Mouse (Mus musculus): ENCODE measurements around the gene Pdcd4.
"Not testable (repeated sequence)": the region's sequence is repeated elsewhere in the genome, so short reads cannot be mapped to it uniquely, and the experiment has no call there.

Pdcd4 gene

GRCm38 (mm10) chr19:53945171-53946042 is 53.4 kb downstream of the Pdcd4 start:
- peak; percentile 18 to 21 for DNase-seq (ENCODE audit: low spot score in 2 of 2)

- no peak for DNase-seq (ENCODE audit: low spot score in 2 of 2)
Observed at GRCm38 (mm10) chr19:53957513-53957912, 65.5 kb downstream of the Pdcd4 start.

DNA sequence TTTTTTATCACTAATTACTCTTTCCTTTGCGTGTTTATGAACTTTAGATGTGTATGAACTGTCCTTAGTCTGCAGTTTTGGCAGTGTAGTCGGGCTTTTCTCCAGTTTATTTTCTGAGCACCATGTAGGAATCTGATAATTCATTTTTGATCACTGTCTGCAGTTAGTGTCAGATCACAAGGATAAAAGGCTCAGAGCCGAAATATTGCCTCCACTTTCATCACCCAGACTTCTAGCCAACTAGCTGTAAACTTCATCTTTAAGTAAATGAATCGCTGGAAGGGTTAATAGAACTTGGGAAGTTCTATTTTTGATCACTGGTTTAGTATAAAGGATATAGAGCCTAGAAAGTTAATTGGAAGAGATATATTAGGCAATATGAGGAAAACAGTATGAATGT is 70.5 kb downstream of the Pdcd4 start:
- no peak for DNase-seq (ENCODE audit: low spot score in 2 of 2)

DNA sequence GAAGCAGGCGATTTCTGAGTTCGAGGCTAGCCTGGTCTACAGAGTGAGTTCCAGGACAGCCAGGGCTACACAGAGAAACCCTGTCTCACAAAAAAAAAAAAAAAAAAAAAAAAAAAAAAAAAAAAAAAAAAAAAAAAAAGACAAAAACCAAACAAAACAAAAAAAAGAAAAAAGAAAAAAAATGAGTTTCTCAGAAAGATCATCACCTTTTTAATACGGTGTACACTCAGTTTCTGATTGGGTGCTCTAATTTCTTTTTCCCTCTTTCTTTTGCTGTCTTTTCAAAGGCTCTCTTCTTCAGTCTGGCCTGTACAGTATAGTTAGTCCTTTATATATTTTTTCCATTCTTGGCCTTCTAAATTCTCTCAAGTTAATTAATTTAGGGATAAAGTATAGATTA is 72.3 kb downstream of the Pdcd4 start:
- not testable (repeated sequence) for DNase-seq (ENCODE audit: low spot score in 2 of 2)

GRCm38 (mm10) chr19:53964910-53965633 is 73.0 kb downstream of the Pdcd4 start:
- no peak for DNase-seq (ENCODE audit: low spot score in 2 of 2)

DNA sequence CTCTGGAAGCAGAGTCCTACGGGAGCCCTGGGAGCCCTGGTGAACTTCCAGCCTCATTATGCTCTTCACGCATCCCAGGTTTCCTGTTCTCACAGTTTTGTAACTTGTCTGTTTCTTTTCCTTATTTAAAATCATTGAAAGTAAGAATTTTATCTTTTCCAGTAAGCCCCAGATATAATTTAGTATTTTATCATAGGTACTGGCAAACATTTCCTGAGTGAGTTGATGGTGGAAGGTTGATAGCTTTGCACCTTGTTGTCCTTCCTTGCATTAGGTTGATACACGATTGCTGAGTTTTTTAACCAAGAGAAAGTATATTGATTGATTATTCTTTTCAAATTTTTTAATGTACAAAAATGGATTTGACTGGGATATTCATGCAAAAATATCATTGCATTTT is 77.2 kb downstream of the Pdcd4 start:
- no peak for DNase-seq (ENCODE audit: low spot score in 2 of 2)

DNA sequence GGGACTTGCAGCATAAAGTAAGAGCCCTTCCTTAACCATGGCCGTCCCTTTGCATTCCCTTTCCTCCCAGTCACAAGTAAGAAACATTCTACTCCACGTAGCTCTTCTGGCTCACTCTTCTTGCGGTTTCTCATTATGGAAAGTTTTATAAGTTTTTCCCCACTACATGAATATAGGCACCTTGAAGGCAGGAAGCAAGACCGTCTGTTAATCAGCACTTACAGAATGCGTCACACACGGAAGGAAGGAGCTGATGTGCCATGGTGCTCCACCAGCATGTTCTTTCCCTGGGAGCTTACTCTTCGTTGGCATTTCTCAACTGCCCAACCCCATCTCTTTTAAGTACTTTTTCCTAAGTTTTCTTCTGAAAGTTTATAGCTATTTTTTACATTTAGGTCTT is 79.9 kb downstream of the Pdcd4 start:
- DNase-seq (ENCODE audit: low spot score in 2 of 2): no peak

DNA sequence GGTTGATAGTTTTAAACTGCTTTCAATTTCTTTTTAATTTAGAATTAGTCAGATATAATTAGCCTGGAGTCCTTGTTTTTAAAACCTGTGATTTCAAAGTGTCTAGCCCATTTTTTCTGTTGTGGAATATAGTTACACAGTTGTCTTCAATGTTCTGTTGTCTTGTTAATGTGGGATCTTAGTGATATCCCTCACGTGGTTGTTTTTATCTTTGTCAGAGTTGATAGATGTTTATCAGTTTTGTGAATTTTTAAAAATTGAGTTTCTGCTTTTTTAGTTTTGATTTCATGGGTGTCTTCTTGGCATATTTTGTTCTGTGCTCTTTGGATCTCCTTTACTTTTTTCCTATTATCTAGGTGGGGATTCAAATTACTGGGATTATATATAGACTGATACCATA is 81.6 kb downstream of the Pdcd4 start:
- DNase-seq (ENCODE audit: low spot score in 2 of 2): no peak
